Mouse (Mus musculus): Measurements from ENCODE around the gene Gsdma3. TPM values are rescaled to one million over a fixed set of nuclear protein-coding genes. Genes with fewer than 3 reads are reported as not detected.

Gsdma3 gene
- polyA plus RNA-seq, 1 experiment from 2014 or later: not detected

DNA sequence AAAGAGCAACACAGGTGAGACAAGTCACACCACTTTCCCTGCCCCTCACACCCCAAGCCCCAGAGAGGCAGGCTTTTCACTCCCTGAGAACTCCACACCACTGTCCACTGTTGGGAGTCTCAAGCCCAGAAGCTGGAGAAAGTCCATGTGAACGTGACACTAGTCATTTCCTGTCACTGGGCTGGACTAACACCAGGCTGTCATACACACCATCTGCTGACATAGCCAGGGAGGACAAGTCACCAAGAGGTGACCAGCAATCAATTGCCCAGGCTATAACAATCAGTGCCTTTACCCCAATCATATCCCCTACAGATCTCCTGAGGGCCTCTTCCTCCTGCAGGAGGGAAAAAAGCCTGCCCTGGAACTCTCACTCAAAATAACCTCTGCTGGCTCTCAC, 42.0 kb upstream of the Gsdma3 start:
- 40% methylated on average over 1 of the region's 1 CpGs for WGBS
- H3K27ac ChIP-seq (replicated peaks; ENCODE audit: low read depth, low read length): no peak overlapping the region

DNA sequence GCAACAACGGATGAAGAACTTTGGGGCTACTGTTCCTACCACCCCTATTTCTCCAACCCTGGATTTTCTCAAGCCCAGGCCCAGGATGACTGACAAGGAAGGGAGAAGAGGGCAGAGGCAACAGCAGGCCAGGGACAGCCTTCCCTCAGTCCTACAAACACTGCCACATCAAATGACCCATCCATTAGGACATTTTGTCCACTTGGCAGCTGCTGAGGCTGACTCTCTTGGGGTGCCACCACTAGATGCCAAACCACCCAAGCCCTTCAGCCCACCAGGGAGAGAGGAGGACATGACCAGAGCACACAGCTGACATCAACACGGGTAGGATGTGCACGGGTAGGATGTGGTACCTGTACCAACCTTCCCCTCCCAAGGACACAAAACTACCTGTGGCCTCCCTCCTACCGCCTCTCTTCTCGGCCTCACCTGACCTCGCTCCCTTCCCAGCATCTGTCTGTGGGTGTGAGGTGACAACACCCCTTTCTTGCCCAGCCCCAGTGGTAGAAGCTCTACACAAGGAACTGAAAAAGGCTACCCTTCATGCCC, 41.5 kb upstream of the Gsdma3 start:
- Histone ChIP-seq H3K4me2 (ENCODE audit: low read depth, low read length) (no peak overlapping the region), H3K4me3 (ENCODE audit: low read depth, low read length) (no peak overlapping the region), H3K9me3 (ENCODE audit: control insufficient read depth, low read length) (no peaks in the 10 kb centered on the region), H3K27me3 (replicated peaks; ENCODE audit: control insufficient read depth, insufficient read depth, low read length) (no peaks in the 10 kb centered on the region), H3K4me1 (ENCODE audit: control insufficient read depth, insufficient read depth, low read length) (peaks cover 28% of the 10 kb centered on the region), H3K27ac (replicated peaks; ENCODE audit: low read depth, low read length) (no peak overlapping the region), H3K9ac (ENCODE audit: low read depth, low read length) (no peak overlapping the region), H3K36me3 (ENCODE audit: control insufficient read depth, insufficient read depth, low read length) (peaks cover 24% of the 10 kb centered on the region)
- WGBS: 85% methylated on average over 6 of the region's 6 CpGs
- DNase-seq (ENCODE audit: low spot score): no peak
- ATAC-seq (ENCODE audit: low read depth): no peak

More for the DNA sequence above, 42.0 kb upstream of the Gsdma3 start:
- no peak overlapping the region for H3K4me3 ChIP-seq (ENCODE audit: low read depth, low read length)
- peaks cover 28% of the 10 kb centered on the region for H3K4me1 ChIP-seq (ENCODE audit: control insufficient read depth, insufficient read depth, low read length)
- H3K9me3 ChIP-seq (ENCODE audit: control insufficient read depth, low read length): no peaks in the 10 kb centered on the region
- H3K36me3 ChIP-seq (ENCODE audit: control insufficient read depth, insufficient read depth, low read length): peaks cover 24% of the 10 kb centered on the region
- H3K4me2 ChIP-seq (ENCODE audit: low read depth, low read length): no peak overlapping the region
- ATAC-seq (ENCODE audit: low read depth): no peak
- no peaks in the 10 kb centered on the region for H3K27me3 ChIP-seq (replicated peaks; ENCODE audit: control insufficient read depth, insufficient read depth, low read length)
- no peak for DNase-seq (ENCODE audit: low spot score)
- H3K9ac ChIP-seq (ENCODE audit: low read depth, low read length): no peak overlapping the region

DNA sequence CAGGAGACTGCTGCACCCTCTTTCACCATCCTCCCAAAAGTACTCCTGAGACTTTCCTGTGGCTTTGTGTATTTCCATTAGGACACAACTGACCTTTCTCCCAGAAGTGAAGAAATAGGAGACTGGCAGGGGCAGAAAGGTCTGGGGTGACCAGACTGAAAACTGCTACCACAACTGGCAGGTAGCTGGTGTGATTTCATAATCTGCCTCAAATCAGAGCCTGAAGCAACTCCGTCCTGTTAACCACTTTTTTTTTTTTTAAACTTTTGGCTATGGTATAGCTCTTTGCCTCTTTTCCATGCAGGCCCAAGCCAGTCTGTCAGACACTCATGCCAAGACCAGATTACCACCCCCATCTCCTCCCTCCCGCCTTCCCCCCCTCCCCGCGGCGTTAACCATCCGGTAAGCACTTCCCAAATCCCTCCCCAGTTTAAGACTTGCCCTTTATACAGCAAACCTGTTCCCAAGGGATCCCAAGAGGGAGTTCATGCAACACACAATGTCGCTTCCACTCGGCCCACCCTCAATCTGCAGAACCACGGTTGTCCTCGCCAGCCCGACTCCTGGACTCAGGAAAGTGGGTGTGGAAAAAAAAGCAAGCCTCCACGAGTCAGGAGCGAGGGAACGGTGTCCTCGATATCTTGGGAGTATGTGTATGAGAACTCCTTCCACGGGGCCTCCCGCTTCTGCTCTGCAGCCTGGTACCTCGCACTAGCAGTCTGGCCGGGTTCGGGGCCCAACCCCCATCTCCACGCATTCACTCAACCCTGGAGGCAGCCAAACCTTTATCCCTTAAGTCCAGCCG, 39.9 kb upstream of the Gsdma3 start:
- peak; percentile 30; the same call in 1 of the 2 replicates for ATAC-seq (ENCODE audit: low read depth)
- no peak for DNase-seq (ENCODE audit: low spot score)
- Histone ChIP-seq H3K27me3 (replicated peaks; ENCODE audit: control insufficient read depth, insufficient read depth, low read length) (no peaks in the 10 kb centered on the region; the same call in 1 of the 2 replicates), H3K27ac (replicated peaks; ENCODE audit: low read depth, low read length) (peak overlapping the region; percentile 83), H3K9ac (ENCODE audit: low read depth, low read length) (peak overlapping the region; percentile 88), H3K4me1 (ENCODE audit: control insufficient read depth, insufficient read depth, low read length) (peaks cover 28% of the 10 kb centered on the region), H3K9me3 (ENCODE audit: control insufficient read depth, low read length) (no peaks in the 10 kb centered on the region), H3K36me3 (ENCODE audit: control insufficient read depth, insufficient read depth, low read length) (peaks cover 16% of the 10 kb centered on the region), H3K4me2 (ENCODE audit: low read depth, low read length) (peak overlapping the region; percentile 91), H3K4me3 (ENCODE audit: low read depth, low read length) (peak overlapping the region; percentile 94)
- WGBS: 1% methylated on average over 17 of the region's 22 CpGs

DNA sequence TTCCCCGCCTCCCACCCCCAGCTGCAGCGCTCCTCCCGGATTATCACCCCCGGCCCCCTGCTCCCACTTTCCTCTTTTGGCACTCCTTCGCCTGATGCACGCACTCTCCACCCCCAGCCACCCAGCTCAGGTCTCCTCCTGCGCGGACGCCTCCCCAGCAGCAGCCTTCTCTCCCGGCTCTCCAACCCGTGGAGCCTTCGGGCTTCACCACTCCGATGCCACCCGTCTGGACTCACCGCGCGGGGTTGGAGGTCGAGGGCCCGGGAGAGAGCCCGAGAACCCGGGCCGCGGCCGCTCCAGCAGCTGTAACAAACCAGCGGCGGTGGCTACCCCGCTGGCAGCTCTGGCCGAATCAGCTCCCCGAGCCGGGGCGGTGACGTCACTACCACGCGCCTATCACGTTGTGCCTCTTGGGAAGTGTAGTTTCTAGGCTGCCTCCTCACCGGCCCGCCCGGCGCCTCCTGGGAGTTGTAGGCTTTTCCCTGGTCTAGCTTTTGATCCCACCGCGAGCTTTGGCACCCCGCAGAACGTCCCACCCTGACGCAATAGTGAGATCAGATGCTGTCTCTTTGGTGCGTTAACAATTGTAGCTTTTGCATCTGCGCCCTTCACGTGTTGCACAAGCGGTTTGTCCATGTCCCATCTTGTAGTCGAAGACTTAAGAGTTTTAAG, 39.1 kb upstream of the Gsdma3 start, which contains the start of gene Ormdl3:
Ormdl3 (minus strand) TSS at position 477 of the 672 bp plus-strand sequence.
- peaks cover 14% of the 10 kb centered on the region for H3K36me3 ChIP-seq (ENCODE audit: control insufficient read depth, insufficient read depth, low read length)
- under 1% methylated on average over 40 of the region's 49 CpGs for whole genome bisulfite sequencing

DNA sequence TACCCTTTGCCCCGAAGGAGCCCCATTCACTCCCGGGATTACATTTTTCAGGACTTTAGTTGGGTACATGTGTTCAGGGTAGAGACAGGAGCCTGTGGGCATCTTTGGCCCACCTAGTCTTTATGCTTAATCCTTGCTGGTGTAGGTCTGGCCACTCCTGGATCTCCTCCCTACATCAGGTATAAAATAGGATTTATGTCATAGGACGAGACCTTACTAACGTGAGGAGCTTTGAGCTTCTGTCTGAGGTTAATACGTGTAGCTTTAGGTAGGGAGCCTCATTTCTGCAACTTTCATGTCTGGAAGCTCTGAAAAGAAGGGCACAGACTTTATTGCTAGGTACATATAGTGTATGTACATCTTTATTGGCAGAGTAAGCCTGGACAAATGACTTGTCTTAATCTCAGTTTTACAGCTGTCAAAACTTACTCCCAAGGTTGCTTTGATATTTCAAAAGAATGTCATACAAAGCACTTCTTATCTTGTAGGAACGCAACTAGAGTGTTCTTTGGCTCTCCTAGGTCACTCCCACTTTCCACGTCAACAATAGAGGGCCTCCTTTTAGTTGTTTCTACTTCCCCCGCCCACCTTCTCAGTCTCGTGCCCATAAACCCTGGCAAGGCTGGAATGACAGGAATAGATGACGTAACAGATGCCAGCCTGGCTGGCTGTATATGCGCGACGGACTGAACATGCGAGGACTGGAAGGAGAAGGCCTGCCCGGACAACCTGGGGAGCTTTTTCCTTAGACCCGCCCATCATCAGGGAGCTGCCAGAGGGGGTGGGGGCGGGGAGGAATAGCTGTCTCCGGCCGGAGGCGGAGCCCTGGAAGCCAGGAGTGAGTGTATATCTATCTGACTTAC, 38.2 kb upstream of the Gsdma3 start:
- peak; percentile 45 for ATAC-seq (ENCODE audit: low read depth)

More for the DNA sequence above, 39.1 kb upstream of the Gsdma3 start, which contains the start of gene Ormdl3:
- DNase-seq (ENCODE audit: low spot score): peak; percentile 99
- no peaks in the 10 kb centered on the region for H3K9me3 ChIP-seq (ENCODE audit: control insufficient read depth, low read length)
- peak within 1 kb of the TSS; percentile 88 for H3K9ac ChIP-seq (ENCODE audit: low read depth, low read length)
- no peaks in the 10 kb centered on the region; the same call in 1 of the 2 replicates for H3K27me3 ChIP-seq (replicated peaks; ENCODE audit: control insufficient read depth, insufficient read depth, low read length)
- peak within 1 kb of the TSS; percentile 91 for H3K4me2 ChIP-seq (ENCODE audit: low read depth, low read length)
- ATAC-seq (ENCODE audit: low read depth): peak; percentile 95
- peak within 1 kb of the TSS; percentile 94 for H3K4me3 ChIP-seq (ENCODE audit: low read depth, low read length)
- peak within 1 kb of the TSS; percentile 85 for H3K27ac ChIP-seq (replicated peaks; ENCODE audit: low read depth, low read length)
- peaks cover 28% of the 10 kb centered on the region for H3K4me1 ChIP-seq (ENCODE audit: control insufficient read depth, insufficient read depth, low read length)

DNA sequence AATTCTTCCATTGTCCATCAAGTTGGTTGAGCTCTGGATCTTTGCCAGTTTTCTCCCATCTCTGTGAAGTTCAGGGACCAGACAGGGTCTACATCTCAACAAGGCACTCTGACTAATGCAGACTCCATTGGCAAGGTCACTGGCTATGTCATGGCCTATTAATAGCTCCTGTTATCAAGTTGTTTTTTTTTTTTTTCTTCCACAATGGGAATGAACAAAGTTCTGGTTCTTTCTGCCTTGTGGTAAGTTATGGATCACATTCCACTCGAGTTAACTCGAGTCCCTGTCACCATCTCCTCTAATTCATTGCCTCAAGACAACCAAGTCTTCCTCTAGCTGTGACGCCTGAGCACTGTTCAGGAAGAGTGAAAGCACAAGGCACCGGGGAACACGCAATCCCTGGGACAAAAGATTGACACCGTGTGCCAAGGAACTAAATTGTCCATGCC, 37.3 kb upstream of the Gsdma3 start:
- WGBS: 53% methylated on average over 6 of the region's 6 CpGs
- Histone ChIP-seq H3K4me2 (ENCODE audit: low read depth, low read length) (peak overlapping the region; percentile 91), H3K27ac (replicated peaks; ENCODE audit: low read depth, low read length) (no peak overlapping the region), H3K4me3 (ENCODE audit: low read depth, low read length) (0 out of 2 replicates have a peak overlapping the region, but pooled peaks have one; percentile 94), H3K36me3 (ENCODE audit: control insufficient read depth, insufficient read depth, low read length) (no peaks in the 10 kb centered on the region), H3K9me3 (ENCODE audit: control insufficient read depth, low read length) (no peaks in the 10 kb centered on the region), H3K27me3 (replicated peaks; ENCODE audit: control insufficient read depth, insufficient read depth, low read length) (no peaks in the 10 kb centered on the region; the same call in 1 of the 2 replicates), H3K4me1 (ENCODE audit: control insufficient read depth, insufficient read depth, low read length) (peaks cover 28% of the 10 kb centered on the region), H3K9ac (ENCODE audit: low read depth, low read length) (no peak overlapping the region)
- ATAC-seq (ENCODE audit: low read depth) (no peak), DNase-seq (ENCODE audit: low spot score) (peak; percentile 26)

More for the DNA sequence above, 38.2 kb upstream of the Gsdma3 start:
- WGBS: 5% methylated on average over 16 of the region's 20 CpGs
- H3K27me3 ChIP-seq (replicated peaks; ENCODE audit: control insufficient read depth, insufficient read depth, low read length): no peaks in the 10 kb centered on the region; the same call in 1 of the 2 replicates
- DNase-seq (ENCODE audit: low spot score): peak; percentile 91
- H3K4me2 ChIP-seq (ENCODE audit: low read depth, low read length): peak overlapping the region; percentile 91
- peaks cover 5% of the 10 kb centered on the region for H3K36me3 ChIP-seq (ENCODE audit: control insufficient read depth, insufficient read depth, low read length)
- no peaks in the 10 kb centered on the region for H3K9me3 ChIP-seq (ENCODE audit: control insufficient read depth, low read length)
- H3K4me3 ChIP-seq (ENCODE audit: low read depth, low read length): peak overlapping the region; percentile 94
- H3K4me1 ChIP-seq (ENCODE audit: control insufficient read depth, insufficient read depth, low read length): peaks cover 28% of the 10 kb centered on the region
- peak overlapping the region; percentile 85 for H3K27ac ChIP-seq (replicated peaks; ENCODE audit: low read depth, low read length)
- peak overlapping the region; percentile 88 for H3K9ac ChIP-seq (ENCODE audit: low read depth, low read length)

DNA sequence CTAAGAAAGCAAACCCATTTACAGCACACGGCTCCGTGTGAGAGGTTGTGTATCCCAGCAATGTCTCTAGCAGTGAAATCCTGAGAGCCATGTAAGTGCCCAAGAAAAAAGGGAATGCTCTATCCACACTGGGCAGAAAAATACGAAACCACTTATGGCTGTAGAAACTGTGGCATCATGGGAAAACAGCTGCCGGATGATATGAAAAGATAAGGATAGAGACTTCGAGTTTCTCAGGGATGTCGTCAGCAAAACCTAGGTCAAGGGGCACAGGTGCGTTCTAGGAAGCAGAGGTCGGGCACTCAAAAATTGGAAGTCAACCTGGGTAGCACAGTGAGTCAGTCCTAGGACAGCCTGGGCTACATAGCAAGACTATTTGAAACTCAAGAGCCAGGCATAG, 36.9 kb upstream of the Gsdma3 start:
- Histone ChIP-seq H3K9me3 (ENCODE audit: control insufficient read depth, low read length) (no peaks in the 10 kb centered on the region), H3K9ac (ENCODE audit: low read depth, low read length) (no peak overlapping the region), H3K4me3 (ENCODE audit: low read depth, low read length) (no peak overlapping the region), H3K27ac (replicated peaks; ENCODE audit: low read depth, low read length) (no peak overlapping the region), H3K27me3 (replicated peaks; ENCODE audit: control insufficient read depth, insufficient read depth, low read length) (no peaks in the 10 kb centered on the region; the same call in 1 of the 2 replicates), H3K36me3 (ENCODE audit: control insufficient read depth, insufficient read depth, low read length) (no peaks in the 10 kb centered on the region), H3K4me2 (ENCODE audit: low read depth, low read length) (no peak overlapping the region), H3K4me1 (ENCODE audit: control insufficient read depth, insufficient read depth, low read length) (peaks cover 28% of the 10 kb centered on the region)
- 77% methylated on average over 8 of the region's 8 CpGs for WGBS
- no peak for ATAC-seq (ENCODE audit: low read depth)
- DNase-seq (ENCODE audit: low spot score): no peak
